Mouse (Mus musculus) small intestine, adult 2 months (tissue): Measurements from ENCODE around the gene Znfx1.

Experiments used
- CTCF ChIP-seq: fragments of 200-500 bp; IDR thresholded peaks from 2 replicates; pipeline ENCODE4 v1.5.1; 2012; ENCODE audit warnings: low read depth, mild to moderate bottlenecking, control low read depth, inconsistent platforms, low read length, moderate library complexity, mixed read lengths; ENCODE audit not compliant: insufficient replicate concordance, insufficient read length; ENCODE audit errors: extremely low read depth
- POLR2A ChIP-seq: fragments of 200-500 bp; IDR thresholded peaks from 2 replicates; pipeline ENCODE4 v1.6.1; 2012; ENCODE audit warnings: low read depth, mild to moderate bottlenecking, control low read depth, inconsistent platforms, low read length, moderate library complexity

DNA sequence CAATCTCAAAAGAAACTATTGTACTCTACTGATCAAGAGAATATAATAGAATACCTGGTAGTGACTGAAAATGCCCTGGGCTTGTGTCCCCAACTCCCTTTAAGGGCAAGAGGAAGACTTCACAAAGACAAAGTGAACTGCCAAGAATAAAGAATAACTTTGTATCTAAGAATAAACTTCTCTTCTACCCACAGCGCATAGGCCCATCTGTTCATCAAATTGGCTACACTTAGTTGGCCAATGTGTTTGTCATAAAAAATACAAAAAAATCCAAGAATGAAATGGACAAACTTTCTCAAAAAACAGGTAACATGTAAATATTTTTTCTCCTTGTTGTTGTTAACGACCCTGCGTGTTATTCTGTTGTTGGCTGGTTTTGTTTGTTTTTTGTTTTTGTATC lies 52.3 kb downstream of the Znfx1 start:
- no peak for TF ChIP-seq POLR2A
- TF ChIP-seq CTCF: no peak
